Mouse (Mus musculus) liver, embryonic 15.5 days (tissue): ENCODE data around the gene Atg2a. TPM values are rescaled to one million over a fixed set of nuclear protein-coding genes. Genes with fewer than 3 reads are reported as not detected.
A peak's percentile ranks its signal among the peaks of the same experiment; 100 is the strongest.
"Not testable (repeated sequence)": the region's sequence is repeated elsewhere in the genome, so short reads cannot be mapped to it uniquely, and the experiment has no call there.

Source experiments
- ATAC-seq: fragments of 200-750 bp; cut with Nextera tagmentation; 2 replicates; pipeline ENCODE4 v1.8.0; 2017; ENCODE audit warnings: moderate number of reproducible peaks, mild to moderate bottlenecking, moderate library complexity; ENCODE audit not compliant: insufficient read depth
- H3K27ac ChIP-seq: fragments of 300-500 bp; sonication (generic); replicated peaks from 2 replicates; pipeline ENCODE4 v1.5.1; 2015; ENCODE audit warnings: mild to moderate bottlenecking, inconsistent platforms
- H3K27me3 ChIP-seq: fragments of 300-500 bp; sonication (generic); 2 replicates; pipeline ENCODE4 v1.6.1; 2015; ENCODE audit warnings: mild to moderate bottlenecking, inconsistent platforms
- H3K36me3 ChIP-seq: fragments of 300-500 bp; sonication (generic); replicated peaks from 2 replicates; pipeline ENCODE4 v1.6.1; 2015; ENCODE audit warnings: moderate library complexity, mild to moderate bottlenecking, inconsistent platforms
- H3K4me1 ChIP-seq: fragments of 300-500 bp; sonication (generic); replicated peaks from 2 replicates; pipeline ENCODE4 v1.6.1; 2015; ENCODE audit warnings: inconsistent platforms
- H3K4me2 ChIP-seq: fragments of 300-500 bp; sonication (generic); 2 replicates; pipeline ENCODE4 v1.6.1; 2015; ENCODE audit warnings: moderate library complexity, mild to moderate bottlenecking, inconsistent platforms
- H3K4me3 ChIP-seq: fragments of 300-500 bp; sonication (generic); replicated peaks from 2 replicates; pipeline ENCODE4 v1.5.1; 2015; ENCODE audit warnings: mild to moderate bottlenecking, inconsistent platforms
- H3K9ac ChIP-seq: fragments of 300-500 bp; sonication (generic); 2 replicates; pipeline ENCODE4 v1.6.1; 2015; ENCODE audit warnings: moderate library complexity, mild to moderate bottlenecking, inconsistent platforms
- H3K9me3 ChIP-seq: fragments of 300-500 bp; sonication (generic); replicated peaks from 2 replicates; pipeline ENCODE4 v1.6.1; 2016; ENCODE audit warnings: inconsistent platforms
- WGBS: fragments of 180-500 bp; shearing (Covaris S2); methylation state at CpG from one replicate; pipeline ENCODE4 v1.1.7; 2015; ENCODE audit warnings: mixed read lengths; ENCODE audit not compliant: insufficient replicate concordance; 5-methylcytosine and 5-hydroxymethylcytosine counted together
- polyA plus RNA-seq: library from polyadenylated mRNA; unstranded; fragments of >200 nt; fragmentation: Nextera tagmentation; extraction: Ambion mirVana; gene quantifications from 2 replicates; pipeline ENCODE4 v1.2.1, GENCODE M21; 2015

Atg2a gene
- polyA plus RNA-seq, 1 experiment from 2014 or later, result 4.7 TPM

DNA sequence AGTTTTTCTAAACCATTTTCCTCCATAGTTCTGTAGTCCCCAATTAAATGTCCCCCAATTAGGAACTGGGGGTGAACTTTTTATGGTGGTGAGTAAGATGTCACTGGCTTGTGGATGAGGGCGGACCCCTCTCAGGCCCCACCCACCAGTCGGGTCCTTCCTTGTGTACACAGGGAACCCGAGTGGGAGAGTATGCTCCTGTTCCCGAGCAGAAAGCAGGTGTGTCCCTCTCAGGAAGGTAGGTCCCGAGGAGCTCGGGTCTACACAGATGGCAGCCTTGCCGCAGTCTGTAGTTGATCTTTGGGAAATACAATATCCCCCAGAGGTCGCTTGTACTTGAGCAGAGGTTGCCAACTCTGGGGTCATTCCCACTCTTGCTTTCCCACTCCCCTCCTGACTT lies 43.8 kb downstream of the Atg2a start:
- peaks cover 99% of the 10 kb centered on the region for H3K4me1 ChIP-seq
- H3K9ac ChIP-seq, result peak overlapping the region; percentile 37; the same call in 1 of the 2 replicates
- 0 out of 2 replicates have a peak, but pooled peaks have one; percentile 17 for ATAC-seq
- H3K27ac ChIP-seq, result peak overlapping the region; percentile 94
- peak overlapping the region; percentile 28 for H3K4me3 ChIP-seq
- peaks cover 65% of the 10 kb centered on the region for H3K36me3 ChIP-seq
- no peaks in the 10 kb centered on the region for H3K27me3 ChIP-seq
- H3K4me2 ChIP-seq, result peak overlapping the region; percentile 69
- WGBS, result 24% methylated on average over 8 of the region's 8 CpGs
- H3K9me3 ChIP-seq, result no peaks in the 10 kb centered on the region

DNA sequence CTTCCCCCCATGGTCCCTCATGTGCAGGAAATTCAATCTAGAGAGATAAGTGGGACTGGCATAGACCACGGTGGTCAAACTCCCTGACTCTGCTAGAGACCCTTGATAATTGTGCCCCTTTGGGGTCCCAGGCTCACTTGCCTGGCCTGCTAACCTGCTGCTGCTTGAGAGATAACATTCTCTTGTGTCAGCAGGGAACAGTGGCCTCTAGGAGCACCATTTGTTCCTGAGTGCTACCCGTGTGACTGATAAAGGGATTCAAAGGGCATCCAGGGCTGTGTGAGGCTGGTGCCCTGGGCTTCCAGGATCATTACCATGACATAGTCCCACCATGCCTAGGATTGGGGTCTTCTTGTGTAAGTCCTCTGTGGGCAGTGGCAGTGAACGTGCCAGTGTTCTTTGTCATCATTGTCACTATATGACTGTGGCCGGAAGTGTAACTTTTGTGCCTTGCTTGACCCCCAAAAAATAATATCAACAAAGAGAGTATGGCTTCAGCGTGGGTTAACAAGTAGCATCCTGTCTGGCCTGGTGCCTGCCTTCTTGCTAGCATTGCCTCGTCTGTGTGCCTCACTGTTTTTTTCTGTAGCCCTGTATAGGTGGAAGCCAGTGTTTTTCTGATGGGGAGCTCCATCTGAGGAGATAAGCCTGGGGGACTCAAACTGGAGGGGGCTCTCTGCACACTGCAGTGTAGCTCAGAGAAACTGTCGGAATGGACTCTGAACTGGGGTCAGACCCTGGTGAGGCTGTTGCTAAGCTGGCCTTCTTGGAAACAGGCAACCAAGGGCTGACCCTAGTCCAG lies 44.4 kb downstream of the Atg2a start:
- Histone ChIP-seq H3K36me3 (peaks cover 63% of the 10 kb centered on the region), H3K27me3 (no peaks in the 10 kb centered on the region), H3K4me3 (peak overlapping the region; percentile 28), H3K27ac (peak overlapping the region; percentile 94), H3K4me1 (peaks cover 98% of the 10 kb centered on the region), H3K4me2 (peak overlapping the region; percentile 69), H3K9me3 (no peaks in the 10 kb centered on the region), H3K9ac (peak overlapping the region; percentile 37)
- peak; percentile 56 for ATAC-seq
- 21% methylated on average over 7 of the region's 7 CpGs for WGBS

DNA sequence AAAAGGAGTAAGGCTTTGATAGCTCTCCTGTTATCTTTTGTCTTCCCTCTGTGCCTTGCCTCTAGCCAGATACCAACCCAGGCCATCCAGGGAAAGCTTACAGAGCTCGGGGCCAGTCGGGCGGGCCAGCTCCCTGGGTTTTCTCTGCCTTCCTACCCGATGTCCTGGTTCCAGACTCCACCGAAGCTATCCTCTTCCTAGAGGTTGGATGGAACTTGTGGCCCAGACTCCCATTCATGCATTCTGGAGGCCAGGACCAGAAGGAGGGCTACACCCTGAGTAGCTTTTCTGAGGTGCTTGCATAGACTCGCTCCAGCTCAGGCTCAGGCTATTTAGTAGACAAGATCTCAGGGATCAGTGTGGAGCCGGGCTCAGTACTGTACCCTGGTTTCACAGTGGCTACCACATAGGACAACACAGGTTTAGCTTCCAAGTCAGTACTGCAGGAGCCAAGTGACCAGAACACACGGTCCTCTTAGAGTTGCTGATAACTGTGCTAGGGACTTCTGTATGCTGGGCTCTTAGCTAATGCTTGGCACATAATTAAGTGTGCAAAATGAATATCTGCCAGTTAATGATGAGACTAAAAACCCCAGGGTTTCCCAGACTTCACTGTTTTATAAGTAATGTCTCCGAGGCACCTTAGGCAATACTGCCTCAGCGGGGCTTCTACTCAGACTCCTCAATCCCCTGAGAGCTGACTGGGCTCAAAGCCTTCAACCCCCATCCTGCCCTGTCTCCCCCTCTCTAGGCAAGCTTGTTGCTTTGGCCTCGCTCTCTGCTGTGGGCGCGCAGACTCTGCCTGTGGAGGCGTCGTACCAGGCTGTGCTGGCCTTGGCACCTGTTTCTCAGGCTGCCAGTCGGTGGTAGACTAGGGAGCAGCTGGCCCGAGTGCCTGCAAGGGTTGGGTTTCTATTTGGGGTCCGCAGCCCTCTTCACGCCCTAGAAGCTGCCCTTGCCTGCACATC lies 45.2 kb downstream of the Atg2a start:
- Histone ChIP-seq H3K36me3 (peaks cover 58% of the 10 kb centered on the region), H3K27me3 (no peaks in the 10 kb centered on the region), H3K4me3 (no peak overlapping the region), H3K9ac (peak overlapping the region; percentile 37), H3K4me1 (peaks cover 98% of the 10 kb centered on the region), H3K4me2 (peak overlapping the region; percentile 69), H3K27ac (peak overlapping the region; percentile 94), H3K9me3 (no peaks in the 10 kb centered on the region)
- WGBS, result 68% methylated on average over 19 of the region's 19 CpGs
- peak; percentile 42 for ATAC-seq

DNA sequence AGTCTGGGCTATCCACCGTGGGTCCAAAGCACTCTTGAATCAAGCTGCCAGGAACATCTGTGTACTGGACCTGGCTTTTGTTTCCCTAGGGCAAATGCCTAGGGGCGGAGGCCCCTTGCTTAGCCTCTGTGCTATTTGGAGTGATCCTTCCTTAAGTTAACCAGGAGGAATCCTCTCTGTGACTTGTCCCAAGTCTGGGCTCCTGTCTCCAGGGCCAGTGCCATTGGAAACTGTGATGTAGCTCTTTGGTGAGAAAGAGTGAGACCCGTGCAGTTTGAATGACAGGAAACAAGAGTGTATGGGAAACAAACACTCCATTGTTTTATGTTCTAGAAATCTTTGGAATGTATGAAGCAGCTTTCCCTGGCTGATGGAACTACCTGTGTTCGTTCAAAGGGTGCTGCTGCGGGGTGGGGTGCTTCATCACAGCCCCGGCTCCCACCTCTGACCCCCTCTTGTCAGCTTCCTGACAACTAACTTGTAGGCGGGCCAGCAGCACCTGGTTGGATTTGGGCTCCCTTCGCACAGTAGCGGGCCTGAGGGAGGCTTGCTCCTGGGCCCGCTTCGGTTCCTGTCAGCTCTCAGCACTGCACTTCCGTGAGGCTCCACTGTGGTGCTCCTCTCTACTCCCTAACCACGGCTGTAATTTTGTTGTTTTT lies 46.9 kb downstream of the Atg2a start:
- 61% methylated on average over 13 of the region's 13 CpGs for WGBS
- peaks cover 94% of the 10 kb centered on the region for H3K4me1 ChIP-seq
- H3K4me3 ChIP-seq, result no peak overlapping the region
- H3K9me3 ChIP-seq, result no peaks in the 10 kb centered on the region
- no peak for ATAC-seq
- H3K9ac ChIP-seq, result no peak overlapping the region
- H3K4me2 ChIP-seq, result no peak overlapping the region
- H3K27me3 ChIP-seq, result no peaks in the 10 kb centered on the region
- peak overlapping the region; percentile 54; the same call in 1 of the 2 replicates for H3K27ac ChIP-seq
- H3K36me3 ChIP-seq, result peaks cover 53% of the 10 kb centered on the region

DNA sequence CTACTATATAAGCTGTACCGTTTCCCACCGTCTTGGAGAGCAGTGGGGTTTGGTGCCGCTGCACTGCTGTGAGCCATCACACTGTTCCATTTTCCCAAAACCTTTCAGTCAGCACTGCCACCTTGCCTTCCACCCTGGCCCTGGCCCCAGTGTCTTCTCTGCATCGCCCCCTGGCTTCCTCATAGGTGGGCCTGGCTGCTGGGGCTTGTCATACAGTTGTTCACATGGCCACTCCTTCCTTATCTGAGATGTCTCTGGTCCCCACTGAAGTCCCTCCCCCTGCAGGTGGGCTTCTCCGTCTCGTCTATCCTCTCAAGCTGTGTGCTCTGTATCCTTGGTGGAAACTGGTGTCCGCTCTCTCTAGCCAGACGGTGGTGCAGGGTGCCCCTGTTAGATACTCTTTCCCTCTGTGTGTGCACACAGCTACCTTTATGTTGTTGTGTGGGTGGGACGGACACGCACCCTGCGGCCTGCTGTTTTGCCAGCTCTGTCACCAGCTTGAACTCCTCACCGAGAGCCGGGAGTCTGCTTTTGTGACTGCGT lies 48.3 kb downstream of the Atg2a start:
- Histone ChIP-seq H3K4me1 (peaks cover 86% of the 10 kb centered on the region), H3K4me2 (no peak overlapping the region), H3K9ac (peak overlapping the region; percentile 28; the same call in 1 of the 2 replicates), H3K4me3 (no peak overlapping the region), H3K9me3 (no peaks in the 10 kb centered on the region), H3K27me3 (no peaks in the 10 kb centered on the region), H3K36me3 (peaks cover 62% of the 10 kb centered on the region), H3K27ac (peak overlapping the region; percentile 31; the same call in 1 of the 2 replicates)
- ATAC-seq, result no peak
- WGBS, result 75% methylated on average over 14 of the region's 14 CpGs

DNA sequence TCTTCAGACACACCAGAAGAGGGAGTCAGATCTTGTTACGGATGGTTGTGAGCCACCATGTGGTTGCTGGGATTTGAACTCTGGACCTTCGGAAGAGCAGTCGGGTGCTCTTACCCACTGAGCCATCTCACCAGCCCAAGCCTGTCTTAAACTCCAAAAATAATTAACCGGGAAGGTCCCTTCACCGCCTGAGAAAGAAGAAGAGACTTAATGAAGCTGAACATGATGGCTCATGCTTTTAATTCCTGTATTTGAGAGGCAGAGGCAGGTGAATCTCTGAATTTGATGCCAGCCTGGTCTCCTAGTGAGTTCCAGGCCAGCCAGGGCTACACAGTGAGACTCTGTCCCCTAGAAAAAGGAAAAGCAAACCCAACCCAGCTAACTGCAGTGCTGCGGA lies 49.2 kb downstream of the Atg2a start:
- H3K27ac ChIP-seq, result peak overlapping the region; percentile 78
- H3K4me3 ChIP-seq, H3K27me3 ChIP-seq, ATAC-seq, H3K9me3 ChIP-seq: not testable (repeated sequence)
- H3K36me3 ChIP-seq, result peaks cover 71% of the 10 kb centered on the region
- H3K9ac ChIP-seq, result peak overlapping the region; percentile 39
- H3K4me2 ChIP-seq, result peak overlapping the region; percentile 7
- peaks cover 85% of the 10 kb centered on the region for H3K4me1 ChIP-seq
- 77% methylated on average over 5 of the region's 6 CpGs for WGBS

DNA sequence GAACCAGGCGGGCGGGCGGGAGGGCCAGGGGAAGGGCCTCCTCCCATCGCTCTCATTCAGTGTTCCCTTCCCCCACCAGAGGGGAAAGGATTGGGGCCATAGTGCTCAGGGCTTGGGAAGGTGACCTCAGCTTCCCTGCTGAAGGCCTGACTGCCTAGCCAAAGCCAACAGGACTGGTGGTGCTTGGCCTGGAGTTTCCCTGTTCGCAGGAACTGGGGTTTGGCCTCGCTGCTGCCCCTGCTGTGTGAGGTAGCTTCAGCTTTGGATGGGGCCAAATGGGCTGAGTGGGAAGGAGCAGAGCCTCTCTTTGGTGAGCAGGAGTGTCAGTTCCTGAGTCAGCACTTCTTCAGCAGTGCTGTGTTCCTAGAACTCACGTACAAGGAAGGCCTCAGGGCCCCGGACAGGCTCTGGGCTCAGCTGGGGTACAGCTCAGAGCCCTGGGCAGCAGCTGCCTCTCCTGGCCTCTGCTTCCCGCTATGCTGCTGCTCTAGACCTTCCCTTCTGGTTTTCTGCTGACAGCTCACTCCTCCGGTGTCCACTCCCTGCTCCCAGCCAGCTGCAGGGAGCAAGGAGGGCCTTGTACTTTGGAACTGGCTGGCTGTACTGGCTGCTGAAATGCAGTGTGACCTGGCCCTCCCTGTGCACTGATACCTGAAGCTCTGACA lies 49.8 kb downstream of the Atg2a start:
- peaks cover 74% of the 10 kb centered on the region for H3K36me3 ChIP-seq
- peak overlapping the region; percentile 7 for H3K4me2 ChIP-seq
- H3K4me3 ChIP-seq, result no peak overlapping the region
- peak overlapping the region; percentile 39 for H3K9ac ChIP-seq
- no peaks in the 10 kb centered on the region for H3K9me3 ChIP-seq
- 42% methylated on average over 10 of the region's 10 CpGs for WGBS
- peak overlapping the region; percentile 78 for H3K27ac ChIP-seq
- ATAC-seq, result peak; percentile 65
- H3K27me3 ChIP-seq, result no peaks in the 10 kb centered on the region
- H3K4me1 ChIP-seq, result peaks cover 85% of the 10 kb centered on the region

DNA sequence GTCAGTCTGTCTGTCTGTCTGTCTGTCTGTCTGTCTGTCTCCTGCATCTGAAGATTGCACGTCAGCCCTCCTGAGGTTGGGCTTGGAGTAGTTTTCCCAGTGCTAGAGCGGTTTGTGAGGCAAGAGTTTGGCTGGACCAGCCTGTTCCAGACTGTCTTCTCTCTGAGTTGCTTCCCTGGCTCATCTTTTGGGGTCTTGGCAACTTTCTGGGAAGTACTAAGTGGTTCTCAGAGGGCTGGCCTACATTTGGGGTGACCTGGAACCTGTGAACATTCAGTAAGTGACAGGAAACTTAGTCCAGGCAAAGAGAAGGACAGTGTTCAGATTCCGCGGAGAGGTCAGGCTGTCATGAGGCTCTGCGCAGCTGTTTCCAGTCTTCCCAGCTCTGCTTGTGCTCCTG lies 50.8 kb downstream of the Atg2a start:
- Histone ChIP-seq H3K9ac (no peak overlapping the region; the same call in 1 of the 2 replicates), H3K36me3 (peaks cover 78% of the 10 kb centered on the region)

DNA sequence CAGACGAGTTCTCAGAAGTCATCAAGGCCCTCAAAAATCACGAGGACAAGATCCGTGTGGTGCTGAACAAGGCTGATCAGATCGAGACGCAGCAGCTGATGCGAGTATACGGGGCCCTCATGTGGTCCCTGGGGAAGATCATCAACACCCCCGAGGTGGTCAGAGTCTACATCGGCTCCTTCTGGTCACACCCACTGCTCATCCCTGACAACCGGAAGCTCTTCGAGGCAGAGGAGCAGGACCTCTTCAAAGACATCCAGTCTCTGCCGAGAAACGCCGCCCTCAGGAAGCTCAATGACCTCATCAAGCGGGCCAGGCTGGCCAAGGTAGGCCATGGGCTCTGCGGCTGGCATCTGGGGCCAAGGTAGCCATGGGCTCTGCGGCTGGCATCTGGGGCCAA lies 52.8 kb downstream of the Atg2a start:
- Histone ChIP-seq H3K4me2 (no peak overlapping the region), H3K27me3 (no peaks in the 10 kb centered on the region), H3K9ac (no peak overlapping the region), H3K4me1 (peaks cover 86% of the 10 kb centered on the region), H3K4me3 (no peak overlapping the region), H3K9me3 (no peaks in the 10 kb centered on the region), H3K36me3 (peaks cover 84% of the 10 kb centered on the region), H3K27ac (peak overlapping the region; percentile 26; the same call in 1 of the 2 replicates)
- ATAC-seq, result no peak
- WGBS, result 79% methylated on average over 17 of the region's 17 CpGs

More for the DNA sequence above, 50.8 kb downstream of the Atg2a start:
- no peak for ATAC-seq
- no peak overlapping the region for H3K4me3 ChIP-seq
- H3K4me2 ChIP-seq, result no peak overlapping the region
- WGBS, result 91% methylated on average over 5 of the region's 5 CpGs
- H3K9me3 ChIP-seq, result no peaks in the 10 kb centered on the region
- peak overlapping the region; percentile 78 for H3K27ac ChIP-seq
- H3K27me3 ChIP-seq, result no peaks in the 10 kb centered on the region
- H3K4me1 ChIP-seq, result peaks cover 85% of the 10 kb centered on the region
